8 mouse cellular contexts compared by ENCODE assay signal in the genomic region with DNA sequence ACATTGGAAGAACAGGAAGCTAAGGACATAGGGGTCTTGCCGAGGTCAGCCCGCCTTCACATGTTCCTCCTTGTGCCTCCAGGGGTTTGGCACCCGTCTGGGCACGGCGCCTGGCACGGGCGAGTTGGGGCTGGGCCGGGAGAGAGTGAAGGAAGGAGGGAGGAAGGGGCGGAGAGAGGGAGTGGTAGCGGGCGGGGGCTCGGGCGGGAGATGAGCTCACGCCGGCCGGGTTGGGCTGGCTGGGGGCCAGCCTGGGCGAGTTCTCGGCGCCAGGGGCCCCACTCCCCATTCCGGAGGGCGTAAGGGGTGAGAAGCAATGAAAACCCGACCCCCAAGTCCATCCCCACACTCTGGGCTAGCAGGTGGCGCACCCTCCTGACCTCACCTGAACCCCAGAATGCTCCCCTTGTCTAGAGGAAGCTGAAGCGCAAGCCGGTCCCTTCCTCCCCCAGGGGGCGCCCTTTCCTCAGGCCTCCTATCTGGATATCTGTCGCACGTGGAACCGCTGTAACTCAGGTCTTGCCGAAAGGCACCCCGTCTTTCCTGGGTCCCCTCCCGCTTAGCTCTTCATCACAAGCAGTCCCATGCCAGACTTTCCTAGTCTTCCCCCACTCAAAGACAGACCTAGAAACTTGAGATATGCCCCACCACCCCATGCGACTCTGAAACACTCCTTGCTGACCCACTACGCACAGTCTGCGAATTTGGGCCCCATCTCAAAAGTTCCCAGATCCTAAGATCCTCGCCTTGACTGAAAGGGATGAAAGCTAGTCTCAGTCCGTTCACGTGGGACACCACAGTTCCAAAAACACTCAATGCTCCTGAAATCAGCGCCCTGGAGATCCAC. TPM values are rescaled to one million over a fixed set of nuclear protein-coding genes. Genes with fewer than 3 reads are reported as not detected.
DNase-seq lines count a peak whose midpoint lies in the region; ATAC-seq and TF ChIP-seq lines count a peak whose summit lies in the region.

No protein-coding gene starts in this region.

- H3K4me1 ChIP-seq in hindbrain, embryonic 12.5 days = peaks cover 53% of the 10 kb centered on the region

- peak overlapping the region; percentile 51 for H3K9ac ChIP-seq in hindbrain, embryonic 12.5 days

- peak overlapping the region; percentile 44 for H3K4me3 ChIP-seq in hindbrain, embryonic 12.5 days
- peak overlapping the region; percentile 51 for H3K4me3 ChIP-seq in left cerebral cortex, adult 2 months

- peak; percentile 78 for TF ChIP-seq CTCF in left cerebral cortex, adult 2 months (IDR thresholded peaks at IDR 0.05)

- intact Hi-C loops in left cerebral cortex, adult 2 months (cut with DNase I) = loop anchor here (10.0 kb wide), 1 partner anchor 352 kb away; a partner anchor contains a TSS

- peaks cover 97% of the 10 kb centered on the region for H3K27me3 ChIP-seq in hindbrain, embryonic 12.5 days

- H3K4me2 ChIP-seq in hindbrain, embryonic 12.5 days (replicated peaks) = peak overlapping the region; percentile 83

- no peaks in the 10 kb centered on the region for H3K9me3 ChIP-seq in hindbrain, embryonic 12.5 days (replicated peaks)

- H3K27ac ChIP-seq in hindbrain, embryonic 12.5 days = no peak overlapping the region
- peak overlapping the region; percentile 64 for H3K27ac ChIP-seq in left cerebral cortex, adult 2 months

- ATAC-seq in hindbrain, embryonic 12.5 days (ENCODE audit: low FRiP score) = no peak
- peak; percentile 36 for ATAC-seq in megakaryocyte, adult 5-6 weeks (ENCODE audit: poor library complexity, severe bottlenecking)

- peak; percentile 90 for DNase-seq in MN1 (ENCODE audit: low spot score)
- DNase-seq in cerebellum, adult 18-20 months = peak; percentile 69 to 81
- peak; percentile 70 to 73 for DNase-seq in frontal cortex, postnatal 14 days (ENCODE audit: low spot score in 2 of 2)
- peak; percentile 80 for DNase-seq in left cerebral cortex, adult 2 months (ENCODE audit: extremely low spot score in 1 of 2, low spot score in 2 of 2)
- DNase-seq in right cerebral cortex, adult 18-20 months = peak; percentile 78
- peak; percentile 78 for DNase-seq in urinary bladder, postnatal 10 days (ENCODE audit: low spot score)

- WGBS in hindbrain, embryonic 12.5 days = 3% methylated on average over 26 of the region's 39 CpGs

- H3K36me3 ChIP-seq in hindbrain, embryonic 12.5 days = no peaks in the 10 kb centered on the region

RNA-seq across cellular contexts. Expression of a gene that starts 4.9 kb away (rescaled TPM):
- 8.7 and 8.9 TPM in 2 replicates for polyA plus RNA-seq in hindbrain, embryonic 12.5 days (2016; fragmentation: Nextera tagmentation; extraction: Ambion mirVana)
- total RNA-seq in left cerebral cortex, adult 2 months (2021) = 10 to 100 TPM; 48.1 to 51.2 TPM
- total RNA-seq in megakaryocyte, adult 5-6 weeks (2015) = not detected in 2 replicates
- not detected in 2 replicates for total RNA-seq in megakaryocyte, adult 5-6 weeks (2017)

RNA-seq across cellular contexts. Expression of a gene that starts 23.2 kb away (rescaled TPM):
- polyA plus RNA-seq in hindbrain, embryonic 12.5 days (2016; fragmentation: Nextera tagmentation; extraction: Ambion mirVana) = 72.4 and 76.2 TPM in 2 replicates
- total RNA-seq in left cerebral cortex, adult 2 months (2021) = 10 to 100 TPM; 23.2 to 40.3 TPM
- 42.6 and 43.6 TPM in 2 replicates for total RNA-seq in megakaryocyte, adult 5-6 weeks (2015)
- 30.9 and 34.0 TPM in 2 replicates for total RNA-seq in megakaryocyte, adult 5-6 weeks (2017)

RNA-seq across cellular contexts. Expression of a gene that starts 24.6 kb away (rescaled TPM):
- 0.43 and 0.59 TPM in 2 replicates for polyA plus RNA-seq in hindbrain, embryonic 12.5 days (2016; fragmentation: Nextera tagmentation; extraction: Ambion mirVana)
- total RNA-seq in left cerebral cortex, adult 2 months (2021) = not detected
- total RNA-seq in megakaryocyte, adult 5-6 weeks (2015) = not detected in 2 replicates
- not detected in 2 replicates for total RNA-seq in megakaryocyte, adult 5-6 weeks (2017)

Comparison
In these comparisons a context has a peak if more than half of its experiments do, and no peak if none do; other contexts are left out.
1. RNA of a gene that starts 4.9 kb away (total RNA-seq): 48.1 to 51.2 TPM in left cerebral cortex, adult 2 months; not detected in megakaryocyte, adult 5-6 weeks; every median in the first group is over 10 times any median in the second.
2. Peak in every context shown above with its lines, with median percentiles within 50 percentile points of each other: DNase-seq.